Mouse (Mus musculus): ENCODE data around the gene Fam192a.

Gene Fam192a

GRCm38 (mm10) chr8:94601607-94602385 lies at the start of gene Fam192a, which contains the start of gene Rspry1:
TSS of gene Fam192a (minus strand) at chr8:94601997.
TSS of gene Rspry1 (plus strand) at chr8:94601937.
- DNase-seq (ENCODE audit: low spot score) = peak; percentile 100

GRCm38 (mm10) chr8:94649496-94649895 lies 47.7 kb upstream of the Fam192a start:
- DNase-seq (ENCODE audit: low spot score) = no peak

GRCm38 (mm10) chr8:94646165-94646564 lies 44.4 kb upstream of the Fam192a start:
- no peak for DNase-seq (ENCODE audit: low spot score)

- no peak for DNase-seq (ENCODE audit: low spot score)
Measured at GRCm38 (mm10) chr8:94645202-94645601, 43.4 kb upstream of the Fam192a start.

GRCm38 (mm10) chr8:94641938-94642337 lies 40.1 kb upstream of the Fam192a start:
- DNase-seq (ENCODE audit: low spot score) = no peak

- no peak for DNase-seq (ENCODE audit: low spot score)
Measured at GRCm38 (mm10) chr8:94641183-94641582, 39.4 kb upstream of the Fam192a start.

GRCm38 (mm10) chr8:94634211-94634610 lies 32.4 kb upstream of the Fam192a start:
- DNase-seq (ENCODE audit: low spot score) = no peak

- DNase-seq (ENCODE audit: low spot score) = no peak
Measured at GRCm38 (mm10) chr8:94633564-94634194, 31.9 kb upstream of the Fam192a start.

GRCm38 (mm10) chr8:94624885-94625284 lies 23.1 kb upstream of the Fam192a start:
- DNase-seq (ENCODE audit: low spot score) = no peak

- DNase-seq (ENCODE audit: low spot score) = no peak
Measured at GRCm38 (mm10) chr8:94607064-94607463, 5.3 kb upstream of the Fam192a start.

GRCm38 (mm10) chr8:94604030-94604429 lies 2.2 kb upstream of the Fam192a start:
- no peak for DNase-seq (ENCODE audit: low spot score)

GRCm38 (mm10) chr8:94602471-94603131 lies 804 bp upstream of the Fam192a start:
- peak; percentile 47 for DNase-seq (ENCODE audit: low spot score)

- peak; percentile 12 for DNase-seq (ENCODE audit: low spot score)
Measured at GRCm38 (mm10) chr8:94601034-94601606, 677 bp downstream of the Fam192a start.

- DNase-seq (ENCODE audit: low spot score) = no peak
Measured at GRCm38 (mm10) chr8:94600478-94600877, 1.3 kb downstream of the Fam192a start.

GRCm38 (mm10) chr8:94594211-94594610 lies 7.6 kb downstream of the Fam192a start:
- no peak for DNase-seq (ENCODE audit: low spot score)

GRCm38 (mm10) chr8:94591691-94592090 lies 10.1 kb downstream of the Fam192a start:
- no peak for DNase-seq (ENCODE audit: low spot score)

GRCm38 (mm10) chr8:94584238-94584817 lies 17.5 kb downstream of the Fam192a start:
- peak; percentile 59 for DNase-seq (ENCODE audit: low spot score)

- no peak for DNase-seq (ENCODE audit: low spot score)
Measured at GRCm38 (mm10) chr8:94582569-94582968, 19.2 kb downstream of the Fam192a start.

GRCm38 (mm10) chr8:94581820-94582483 lies 19.8 kb downstream of the Fam192a start:
- DNase-seq (ENCODE audit: low spot score) = no peak

GRCm38 (mm10) chr8:94575148-94575547 lies 26.6 kb downstream of the Fam192a start:
- no peak for DNase-seq (ENCODE audit: low spot score)

- DNase-seq (ENCODE audit: low spot score) = no peak
Measured at GRCm38 (mm10) chr8:94574159-94574907, 27.5 kb downstream of the Fam192a start.

All from embryo, embryonic 10 days (tissue).